Mouse (Mus musculus) ES-Bruce4 (cell line): Measurements from ENCODE around the gene Igsf11. TPM values are rescaled to one million over a fixed set of nuclear protein-coding genes. Genes with fewer than 3 reads are reported as not detected.

ENCODE experiments used
- H3K27ac ChIP-seq: 2 replicates; pipeline ENCODE4 v1.5.1; 2012; ENCODE audit warnings: low read length, inconsistent platforms; ENCODE audit not compliant: insufficient read depth
- H3K27me3 ChIP-seq: 2 replicates; pipeline ENCODE4 v1.6.1; 2012; ENCODE audit warnings: mild to moderate bottlenecking, low read length, inconsistent platforms; ENCODE audit not compliant: control insufficient read depth, poor library complexity, insufficient read depth, severe bottlenecking
- H3K36me3 ChIP-seq: 2 replicates; pipeline ENCODE4 v1.6.1; 2012; ENCODE audit warnings: inconsistent platforms, mild to moderate bottlenecking, low read length, moderate library complexity; ENCODE audit not compliant: control insufficient read depth, poor library complexity, insufficient read depth, severe bottlenecking
- H3K4me1 ChIP-seq: one replicate; pipeline ENCODE4 v1.8.1; 2011; ENCODE audit warnings: low read length; ENCODE audit not compliant: control insufficient read depth, insufficient read depth
- H3K4me3 ChIP-seq: 2 replicates; pipeline ENCODE4 v1.5.1; 2011; ENCODE audit warnings: low read depth, mild to moderate bottlenecking, low read length
- H3K9ac ChIP-seq: 2 replicates; pipeline ENCODE4 v1.6.1; 2012; ENCODE audit warnings: low read depth, mild to moderate bottlenecking, inconsistent platforms; ENCODE audit not compliant: poor library complexity, severe bottlenecking
- H3K9me3 ChIP-seq: replicated peaks from 2 replicates; pipeline ENCODE4 v1.6.1; 2012; ENCODE audit warnings: mild to moderate bottlenecking, low read length, inconsistent platforms; ENCODE audit not compliant: control insufficient read depth, poor library complexity, insufficient read depth, severe bottlenecking
- CTCF ChIP-seq: IDR thresholded peaks from one replicate; pipeline ENCODE4 v1.8.1; 2011; ENCODE audit warnings: low read depth, low read length
- EP300 ChIP-seq: IDR thresholded peaks from 2 replicates; pipeline ENCODE4 v1.6.1; 2011; ENCODE audit warnings: low read depth, low read length; ENCODE audit not compliant: insufficient read depth
- POLR2A ChIP-seq: IDR thresholded peaks from one replicate; pipeline ENCODE4 v1.8.1; 2011; ENCODE audit warnings: low read length; ENCODE audit not compliant: insufficient read depth
- polyA plus RNA-seq: library from polyadenylated mRNA; stranded (reverse); fragments of >200 nt; gene quantifications from 2 replicates; pipeline ENCODE4 v1.2.4, GENCODE M21; 2011; ENCODE audit warnings: low read depth; ENCODE audit not compliant: missing spikeins, insufficient read depth, insufficient read length

The Igsf11 gene
- polyA plus RNA-seq, 1 experiment: 6.7 TPM

DNA sequence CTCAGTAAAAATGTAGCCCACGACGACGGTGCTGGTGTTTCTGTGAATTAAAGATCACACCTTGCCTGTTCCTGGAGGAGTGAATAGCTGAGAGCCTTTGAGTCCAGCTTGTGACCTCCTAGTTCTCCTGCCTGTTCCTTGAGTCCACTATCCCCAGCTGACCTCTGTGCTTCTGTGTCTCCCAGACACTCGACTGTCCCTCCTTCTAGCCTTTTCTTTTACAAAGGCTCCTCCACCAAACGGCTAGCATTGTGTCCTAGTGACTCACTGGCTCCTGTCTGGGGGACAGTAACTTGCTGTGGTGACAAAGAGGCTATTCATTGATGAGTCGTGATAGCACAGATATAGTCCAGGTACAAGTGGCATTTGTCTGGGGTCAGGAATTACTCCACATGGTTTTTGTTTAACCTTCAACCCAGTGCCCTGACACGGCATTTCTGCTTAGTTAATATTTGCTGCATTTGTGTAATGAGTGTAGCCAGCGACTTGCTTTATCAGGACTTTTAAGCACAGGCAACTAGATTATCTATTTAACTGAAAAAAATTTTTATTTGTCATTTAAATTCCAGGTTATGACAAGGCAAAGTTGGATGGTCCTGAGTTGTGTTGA lies 6.5 kb downstream of the Igsf11 start:
- peaks cover 4% of the 10 kb centered on the region for H3K27me3 ChIP-seq

DNA sequence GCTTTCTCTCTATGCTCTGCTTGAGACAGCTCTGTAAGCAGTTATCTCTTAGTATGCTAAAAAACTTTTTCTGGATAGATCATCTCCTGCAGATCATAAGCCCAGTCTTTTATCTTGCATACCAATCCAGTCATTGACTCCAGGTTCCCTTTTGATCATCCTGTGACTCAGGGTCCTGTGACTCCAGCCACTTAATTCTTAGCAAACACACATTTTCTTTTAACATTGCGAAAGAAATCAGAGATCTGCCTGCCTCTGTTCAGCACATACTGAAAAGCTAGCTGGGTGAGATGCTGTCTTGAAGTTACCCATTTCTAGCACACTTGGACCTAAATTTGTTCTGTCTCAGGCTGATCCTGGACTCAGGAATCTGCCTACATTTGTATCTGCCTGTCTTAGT lies 7.6 kb downstream of the Igsf11 start:
- Histone ChIP-seq H3K9ac (no peak overlapping the region), H3K36me3 (no peaks in the 10 kb centered on the region), H3K4me1 (no peaks in the 10 kb centered on the region), H3K9me3 (no peaks in the 10 kb centered on the region), H3K4me3 (no peak overlapping the region), H3K27ac (no peak overlapping the region), H3K27me3 (peaks cover 7% of the 10 kb centered on the region)
- TF ChIP-seq EP300 (no peak), POLR2A (no peak), CTCF (no peak)

More for the DNA sequence above, 6.5 kb downstream of the Igsf11 start:
- H3K36me3 ChIP-seq: no peaks in the 10 kb centered on the region
- H3K27ac ChIP-seq: no peak overlapping the region
- H3K9me3 ChIP-seq: no peaks in the 10 kb centered on the region
- H3K4me1 ChIP-seq: no peaks in the 10 kb centered on the region
- no peak overlapping the region for H3K4me3 ChIP-seq
- no peak overlapping the region for H3K9ac ChIP-seq
- no peak for TF ChIP-seq EP300
- TF ChIP-seq CTCF: no peak
- no peak for TF ChIP-seq POLR2A

DNA sequence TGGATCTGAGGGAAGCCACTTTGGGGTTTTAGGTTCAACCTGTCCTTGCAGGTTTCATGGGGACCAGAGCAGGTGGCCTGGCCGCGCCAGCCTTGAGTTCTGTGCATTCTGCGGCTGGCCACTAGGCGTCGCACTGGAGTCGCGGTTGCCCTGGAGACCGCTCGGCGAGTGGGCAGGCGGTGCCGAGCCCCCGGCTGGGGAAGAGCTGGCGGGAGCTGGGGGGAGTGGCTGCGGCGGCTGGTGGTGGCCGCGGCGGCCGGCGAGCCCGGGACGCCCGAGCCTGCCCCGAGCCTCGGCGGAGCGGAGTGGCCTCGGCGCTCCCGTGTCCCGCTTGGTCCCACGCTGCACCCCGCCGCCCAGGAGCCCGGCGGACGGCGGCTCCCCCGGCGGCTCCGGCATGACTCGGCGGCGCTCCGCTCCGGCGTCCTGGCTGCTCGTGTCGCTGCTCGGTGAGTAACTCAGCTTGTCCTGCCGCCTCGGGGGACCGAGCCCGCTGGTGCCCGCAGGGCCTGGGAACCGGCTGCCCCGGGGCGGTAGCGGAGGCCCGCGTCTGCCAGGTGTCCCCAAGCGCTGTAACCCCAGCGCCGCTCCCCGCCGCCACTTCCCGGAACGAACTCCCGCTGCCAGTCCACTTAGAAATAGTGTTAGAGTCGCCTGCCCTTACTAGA lies 9.8 kb downstream of the Igsf11 start:
- Histone ChIP-seq H3K4me1 (no peaks in the 10 kb centered on the region), H3K36me3 (no peaks in the 10 kb centered on the region), H3K27ac (no peak overlapping the region), H3K27me3 (peaks cover 7% of the 10 kb centered on the region), H3K9ac (peak overlapping the region; percentile 82), H3K9me3 (no peaks in the 10 kb centered on the region), H3K4me3 (peak overlapping the region; percentile 70)
- TF ChIP-seq EP300 (no peak), CTCF (peak; percentile 93)

DNA sequence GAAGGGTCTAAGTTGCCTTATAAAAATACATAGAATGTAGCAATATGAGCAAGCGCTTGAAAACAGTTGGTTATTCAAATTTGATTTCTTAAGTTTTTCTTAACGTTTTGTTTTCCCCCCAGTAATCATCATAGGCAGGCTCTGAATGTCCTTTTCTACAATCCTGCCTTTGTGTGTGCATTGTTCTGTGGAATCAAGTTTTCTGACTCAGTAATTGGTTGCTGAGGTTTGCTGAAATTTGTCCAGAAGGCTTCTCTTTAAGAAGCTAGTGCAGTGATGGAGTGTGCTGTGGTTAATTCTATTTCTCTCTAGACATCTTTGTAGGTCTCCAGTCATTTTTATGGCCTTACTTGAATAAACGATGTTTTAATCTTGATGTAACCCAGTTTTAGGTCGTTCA lies 10.5 kb downstream of the Igsf11 start:
- no peaks in the 10 kb centered on the region for H3K36me3 ChIP-seq
- no peaks in the 10 kb centered on the region for H3K9me3 ChIP-seq
- no peaks in the 10 kb centered on the region for H3K4me1 ChIP-seq
- H3K4me3 ChIP-seq: no peak overlapping the region
- H3K27me3 ChIP-seq: peaks cover 7% of the 10 kb centered on the region
- no peak overlapping the region for H3K9ac ChIP-seq
- H3K27ac ChIP-seq: no peak overlapping the region
- TF ChIP-seq EP300: no peak
- no peak for TF ChIP-seq POLR2A
- TF ChIP-seq CTCF: no peak

DNA sequence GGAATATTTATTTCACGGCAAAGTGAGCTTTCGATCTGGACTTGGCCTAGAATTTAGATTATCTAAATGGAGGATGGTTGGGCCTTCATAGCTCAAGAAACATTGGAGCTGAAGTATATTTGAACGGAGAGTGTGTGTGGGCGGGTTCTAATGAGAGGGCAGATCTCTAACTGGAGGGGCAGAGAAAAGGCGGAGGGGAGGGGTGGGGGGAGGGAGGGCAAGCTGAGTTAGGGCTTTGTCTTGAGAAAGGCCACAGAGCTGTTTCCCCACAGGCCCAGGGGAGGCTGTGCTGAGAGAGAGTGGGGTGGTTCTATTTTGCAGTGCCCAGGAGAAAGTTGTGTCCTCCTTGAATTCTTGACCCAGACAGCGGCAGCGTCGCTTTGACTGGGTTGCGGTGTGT lies 11.7 kb downstream of the Igsf11 start:
- no peak overlapping the region for H3K9ac ChIP-seq
- no peaks in the 10 kb centered on the region for H3K9me3 ChIP-seq
- peaks cover 7% of the 10 kb centered on the region for H3K27me3 ChIP-seq
- TF ChIP-seq EP300 (no peak), POLR2A (no peak), CTCF (no peak)
- H3K27ac ChIP-seq: no peak overlapping the region
- no peak overlapping the region for H3K4me3 ChIP-seq
- H3K4me1 ChIP-seq: no peaks in the 10 kb centered on the region
- no peaks in the 10 kb centered on the region for H3K36me3 ChIP-seq

DNA sequence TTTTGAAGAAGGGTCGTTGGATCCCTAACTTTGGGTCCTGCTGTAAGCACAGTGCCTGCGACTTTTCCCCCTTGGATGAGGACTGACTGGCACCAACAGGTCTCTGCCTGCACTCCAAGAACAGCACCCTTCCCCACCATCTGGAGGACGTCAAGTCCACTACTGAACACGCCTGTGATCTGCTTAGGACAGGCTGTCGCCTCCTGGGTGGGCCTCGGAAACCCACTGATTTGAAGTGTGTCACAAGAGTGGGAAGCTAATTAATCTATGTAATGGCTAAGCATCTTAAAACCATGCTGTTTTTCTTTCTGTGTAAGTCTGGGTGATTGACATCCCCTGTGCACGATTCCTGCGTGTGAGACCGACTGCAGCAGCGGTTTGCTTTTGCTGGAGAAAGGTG lies 13.4 kb downstream of the Igsf11 start:
- Histone ChIP-seq H3K4me1 (no peaks in the 10 kb centered on the region), H3K9me3 (no peaks in the 10 kb centered on the region), H3K9ac (no peak overlapping the region), H3K36me3 (no peaks in the 10 kb centered on the region), H3K27me3 (peaks cover 7% of the 10 kb centered on the region), H3K4me3 (no peak overlapping the region), H3K27ac (no peak overlapping the region)
- no peak for TF ChIP-seq POLR2A
- no peak for TF ChIP-seq EP300
- TF ChIP-seq CTCF: no peak
